Mouse (Mus musculus) CH12.LX (cell line): ENCODE results near the gene Sestd1. TPM values are rescaled to one million over a fixed set of nuclear protein-coding genes. Genes with fewer than 3 reads are reported as not detected.

Experiments used
- DNase-seq: peaks from one replicate; pipeline ENCODE4 v3.0.0-alpha.2; 2013; ENCODE audit errors: extremely low read depth
- H3K27ac ChIP-seq: 2 replicates; pipeline ENCODE4 v1.5.1; 2012; ENCODE audit warnings: low read depth, mild to moderate bottlenecking, control low read depth, moderate library complexity; ENCODE audit not compliant: insufficient read depth
- H3K27me3 ChIP-seq: replicated peaks from 2 replicates; pipeline ENCODE3; 2012; ENCODE audit warnings: inconsistent platforms
- H3K36me3 ChIP-seq, 2 experiments: replicated peaks in 1 of 2; 2 replicates each; pipeline versions ENCODE3 to v1.6.1; 2012; ENCODE audit warnings: inconsistent platforms in 1 of 2, low read length in 1 of 2, mild to moderate bottlenecking in 1 of 2, mixed read lengths in 1 of 2, moderate library complexity in 1 of 2; ENCODE audit not compliant: control insufficient read depth in 1 of 2, insufficient read depth in 1 of 2
- H3K4me1 ChIP-seq, 2 experiments: 2 replicates each; pipeline ENCODE4 v1.6.1; 2012; ENCODE audit warnings: inconsistent platforms in 1 of 2, moderate library complexity in 1 of 2; ENCODE audit not compliant: insufficient read depth in 2 of 2, control insufficient read depth in 1 of 2
- H3K4me2 ChIP-seq: 2 replicates; pipeline ENCODE4 v1.6.1; 2012; ENCODE audit warnings: low read depth, mild to moderate bottlenecking, control low read depth; ENCODE audit not compliant: poor library complexity, insufficient read depth, severe bottlenecking
- H3K4me3 ChIP-seq, 3 experiments: fragments of 150-350 bp in 1 of 3; sonication (generic) in 1 of 3; replicated peaks in 1 of 3; 2 replicates each; pipeline versions ENCODE3 to v1.5.1; 2011 to 2012; ENCODE audit warnings: low read depth in 2 of 3, low read length in 2 of 3, mild to moderate bottlenecking in 2 of 3, moderate library complexity in 2 of 3, control low read depth in 1 of 3, improper control_type of control experiment in 1 of 3, inconsistent platforms in 1 of 3, mixed read lengths in 1 of 3; ENCODE audit not compliant: poor library complexity in 1 of 3
- H3K79me2 ChIP-seq: replicated peaks from 2 replicates; pipeline ENCODE4 v1.6.1; 2012; ENCODE audit warnings: mild to moderate bottlenecking, moderate library complexity; ENCODE audit not compliant: control insufficient read depth, poor library complexity, insufficient read depth, severe bottlenecking; ENCODE audit errors: extremely low read depth
- H3K9ac ChIP-seq: 2 replicates; pipeline ENCODE4 v1.6.1; 2012; ENCODE audit warnings: low read depth, mild to moderate bottlenecking, control low read depth, moderate library complexity; ENCODE audit not compliant: insufficient read depth
- H3K9me3 ChIP-seq: replicated peaks from 2 replicates; pipeline ENCODE3; 2012; ENCODE audit warnings: low read length, inconsistent platforms, mixed read lengths
- BHLHE40 ChIP-seq: IDR thresholded peaks from 2 replicates; pipeline ENCODE4 v1.6.1; 2011; ENCODE audit warnings: mild to moderate bottlenecking, low read depth, low read length, improper control_type of control experiment
- CHD2 ChIP-seq: IDR thresholded peaks from 2 replicates; pipeline ENCODE4 v1.6.1; 2011; ENCODE audit warnings: low read length, improper control_type of control experiment
- E2F4 ChIP-seq: IDR thresholded peaks from 2 replicates; pipeline ENCODE4 v1.6.1; 2011; ENCODE audit warnings: low read depth, low read length, improper control_type of control experiment; ENCODE audit not compliant: insufficient replicate concordance
- ELF1 ChIP-seq: IDR thresholded peaks from 2 replicates; pipeline ENCODE4 v1.6.1; 2014; ENCODE audit warnings: low read depth, mild to moderate bottlenecking, inconsistent platforms, low read length, improper control_type of control experiment
- HCFC1 ChIP-seq: IDR thresholded peaks from 2 replicates; pipeline ENCODE4 v1.6.1; 2012; ENCODE audit warnings: low read depth, mild to moderate bottlenecking, inconsistent platforms, low read length, improper control_type of control experiment
- KAT2A ChIP-seq: IDR thresholded peaks from 2 replicates; pipeline ENCODE4 v1.6.1; 2012; ENCODE audit warnings: low read length, improper control_type of control experiment, inconsistent platforms; ENCODE audit not compliant: insufficient replicate concordance
- MXI1 ChIP-seq: IDR thresholded peaks from 2 replicates; pipeline ENCODE4 v1.6.1; 2011; ENCODE audit warnings: mild to moderate bottlenecking, low read depth, low read length, improper control_type of control experiment
- PAX5 ChIP-seq: IDR thresholded peaks from 2 replicates; pipeline ENCODE4 v1.6.1; 2012; ENCODE audit warnings: low read length, inconsistent platforms, mixed read lengths
- POLR2A ChIP-seq: IDR thresholded peaks from 2 replicates; pipeline ENCODE4 v1.6.1; 2011; ENCODE audit warnings: low read depth, mild to moderate bottlenecking, improper control_type of control experiment, low read length
- POLR2AphosphoS2 ChIP-seq: IDR thresholded peaks from 2 replicates; pipeline ENCODE4 v1.6.1; 2011; ENCODE audit warnings: low read depth, low read length, improper control_type of control experiment
- RAD21 ChIP-seq: IDR thresholded peaks from 2 replicates; pipeline ENCODE4 v1.6.1; 2011; ENCODE audit warnings: low read depth, mild to moderate bottlenecking, low read length, improper control_type of control experiment, moderate library complexity
- ZC3H11A ChIP-seq: IDR thresholded peaks from 2 replicates; pipeline ENCODE4 v1.6.1; 2012; ENCODE audit warnings: low read depth, mild to moderate bottlenecking, inconsistent platforms, low read length, improper control_type of control experiment
- ZNF384 ChIP-seq: IDR thresholded peaks from 2 replicates; pipeline ENCODE4 v1.6.1; 2012; ENCODE audit warnings: low read depth, low read length, improper control_type of control experiment, inconsistent platforms
- dilution Hi-C: fragments of 300-500 bp; cut with MboI; formaldehyde crosslinking; loops from 2 replicates; pipeline ENCODE4 v1.14.3; 2020; ENCODE audit warnings: low sequenced_read_pairs; ENCODE audit not compliant: extremely low pct_unique_long_range_greater_than_20kb, extremely low pct_ligation_motif_present
- in situ Hi-C: fragments of 300-500 bp; cut with MboI; formaldehyde crosslinking; loops from 3 replicates; pipeline ENCODE4 v1.14.3; 2019; ENCODE audit warnings: low sequenced_read_pairs, low pct_ligation_motif_present, low pct_unique_long_range_greater_than_20kb, mixed read lengths
- polyA plus RNA-seq: library from polyadenylated mRNA; unstranded; fragments of >175 nt; gene quantifications from 2 replicates; pipeline ENCODE4 v1.2.1, GENCODE M21; 2012; ENCODE audit warnings: low read depth; ENCODE audit not compliant: insufficient read length
- total RNA-seq, 2 experiments: library from RNA; depleted of rRNA; stranded (reverse); fragments of 300-350 nt in 1 of 2; fragments of >200 nt in 1 of 2; gene quantifications; 2 replicates each; pipeline ENCODE4 v1.2.3; 2012 to 2014

The Sestd1 gene
- total and polyA plus RNA-seq, 3 experiments = not detected

DNA sequence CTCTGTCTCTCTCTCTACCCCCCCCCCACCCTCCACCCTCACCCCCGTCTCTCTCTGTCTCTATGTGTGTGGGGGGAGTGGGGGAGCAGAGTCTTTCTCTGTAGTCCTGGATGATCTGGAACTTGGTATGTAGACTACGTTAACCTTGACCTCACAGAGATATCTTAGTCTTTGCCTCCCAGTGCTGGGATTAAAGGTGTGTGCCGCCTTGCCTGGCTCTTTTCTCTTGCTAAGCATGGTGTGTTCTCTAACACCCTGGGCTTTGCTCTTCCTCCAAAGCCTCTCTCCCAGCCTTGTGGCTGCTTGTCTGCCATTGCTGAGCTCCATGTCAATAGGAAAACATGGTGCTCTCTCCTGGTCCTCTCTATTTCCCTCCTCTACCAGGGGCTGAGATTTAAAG is 23.3 kb upstream of the Sestd1 start:
- H3K4me3 ChIP-seq = no peak overlapping the region
- H3K27me3 ChIP-seq = no peaks in the 10 kb centered on the region
- no peak overlapping the region for H3K9ac ChIP-seq
- no peak for DNase-seq
- in situ Hi-C loops = no loop called here
- H3K4me2 ChIP-seq = no peak overlapping the region
- no peaks in the 10 kb centered on the region for H3K79me2 ChIP-seq
- no peak overlapping the region for H3K27ac ChIP-seq
- H3K36me3 ChIP-seq = no peaks in the 10 kb centered on the region
- H3K4me1 ChIP-seq = no peaks in the 10 kb centered on the region
- TF ChIP-seq ELF1 (no peak), HCFC1 (no peak), POLR2AphosphoS2 (no peak), POLR2A (no peak)
- peaks cover 59% of the 10 kb centered on the region for H3K9me3 ChIP-seq
- dilution Hi-C loops = no loop called here

DNA sequence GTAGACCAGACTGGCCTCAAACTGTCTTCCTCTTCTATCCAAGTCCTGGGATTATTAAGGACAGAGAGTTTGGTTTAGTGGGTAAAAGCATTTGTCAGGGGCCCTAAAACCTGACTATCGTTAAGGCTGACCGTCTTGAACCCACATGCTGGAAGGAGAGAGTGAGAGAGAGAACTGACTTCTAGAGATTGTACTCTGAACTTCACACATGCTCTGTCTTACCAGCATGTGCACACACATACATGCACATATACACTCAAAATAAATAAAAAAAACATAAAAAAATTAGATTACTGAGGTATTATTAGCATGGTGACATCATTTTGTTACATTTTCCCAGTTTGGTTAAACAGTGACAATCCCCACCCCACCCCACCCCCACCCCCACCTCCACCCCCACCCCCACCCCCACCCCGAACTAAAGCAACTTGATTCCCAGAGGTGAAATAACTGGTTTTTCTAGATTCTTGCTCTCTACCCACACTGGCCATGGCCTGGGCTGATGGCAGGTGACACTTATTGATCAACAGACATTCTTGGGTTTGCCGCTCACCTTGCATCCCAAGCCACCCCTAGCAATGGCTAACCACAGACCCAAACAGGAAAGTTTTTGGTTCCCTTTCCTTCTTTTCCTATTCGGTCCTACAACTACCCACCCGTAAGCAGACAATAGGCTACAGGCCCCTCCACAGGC is 22.4 kb upstream of the Sestd1 start:
- no peak overlapping the region for H3K9ac ChIP-seq

DNA sequence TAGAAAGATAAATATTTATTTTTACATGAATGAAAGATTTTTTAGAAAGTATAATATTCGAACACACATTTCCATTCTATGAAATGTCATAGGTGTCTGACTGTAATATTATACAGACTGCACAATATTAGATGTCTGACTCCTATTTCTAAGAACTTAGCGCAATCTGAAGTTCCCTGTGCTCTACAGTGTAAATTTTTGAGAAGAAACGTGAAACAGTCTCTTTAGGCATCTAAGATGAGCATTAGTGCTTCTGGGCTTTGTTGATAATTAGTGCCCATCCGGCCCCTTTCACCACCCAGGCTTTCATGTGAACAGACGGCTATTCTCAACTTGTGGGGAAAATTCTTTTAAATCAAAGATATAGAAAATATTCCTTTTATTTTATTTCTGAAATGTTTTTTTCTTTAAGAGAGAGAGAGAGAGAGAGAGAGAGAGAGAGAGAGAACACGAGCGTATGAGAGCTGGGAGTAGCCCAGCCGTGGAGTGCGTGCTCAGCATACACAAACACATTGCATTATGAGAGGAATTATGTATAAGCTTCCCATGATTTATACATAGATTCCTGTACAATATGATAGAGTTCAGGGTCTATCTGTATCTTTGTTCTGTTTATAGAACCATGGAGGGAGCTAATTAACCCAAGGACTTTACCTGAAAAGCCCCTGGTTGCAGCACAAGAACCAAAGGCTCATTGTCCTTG is 21.4 kb upstream of the Sestd1 start:
- dilution Hi-C loops = no loop called here

More for the DNA sequence above, 22.4 kb upstream of the Sestd1 start:
- H3K79me2 ChIP-seq = no peaks in the 10 kb centered on the region
- no peaks in the 10 kb centered on the region for H3K36me3 ChIP-seq
- H3K27ac ChIP-seq = no peak overlapping the region
- H3K27me3 ChIP-seq = no peaks in the 10 kb centered on the region
- in situ Hi-C loops = no loop called here
- H3K4me1 ChIP-seq = no peaks in the 10 kb centered on the region
- no peak for DNase-seq
- no peak for TF ChIP-seq BHLHE40
- TF ChIP-seq ZC3H11A = no peak
- no peak for TF ChIP-seq MXI1
- no peak for TF ChIP-seq ZNF384
- no peak for TF ChIP-seq KAT2A
- no peak for TF ChIP-seq E2F4
- no peak for TF ChIP-seq CHD2
- TF ChIP-seq, all 38 proteins: peak for 0
- dilution Hi-C loops = no loop called here
- Histone ChIP-seq H3K4me2 (no peak overlapping the region), H3K9me3 (peaks cover 55% of the 10 kb centered on the region), H3K4me3 (no peak overlapping the region)

More for the DNA sequence above, 21.4 kb upstream of the Sestd1 start:
- Histone ChIP-seq H3K4me1 (no peaks in the 10 kb centered on the region), H3K36me3 (no peaks in the 10 kb centered on the region), H3K27ac (no peak overlapping the region), H3K27me3 (no peaks in the 10 kb centered on the region), H3K9ac (no peak overlapping the region), H3K4me2 (no peak overlapping the region), H3K9me3 (peaks cover 55% of the 10 kb centered on the region), H3K79me2 (no peaks in the 10 kb centered on the region), H3K4me3 (no peak overlapping the region)
- TF ChIP-seq PAX5 (no peak), RAD21 (no peak)
- no peak for DNase-seq
- in situ Hi-C loops = no loop called here
